Mouse (Mus musculus): ENCODE data around the gene Prr12. TPM values are rescaled to one million over a fixed set of nuclear protein-coding genes. Genes with fewer than 3 reads are reported as not detected.

The Prr12 gene
- polyA plus RNA-seq, 1 experiment from 2014 or later = 13.8 TPM

GRCm38 (mm10) chr7:45000539-45001114 lies 52.1 kb downstream of the Prr12 start:
- H3K27me3 ChIP-seq = no peaks in the 10 kb centered on the region
- peaks cover 63% of the 10 kb centered on the region for H3K36me3 ChIP-seq
- no peak overlapping the region for H3K4me3 ChIP-seq
- no peak overlapping the region for H3K4me2 ChIP-seq
- peaks cover 35% of the 10 kb centered on the region for H3K4me1 ChIP-seq (replicated peaks)
- ATAC-seq (ENCODE audit: low FRiP score) = no peak
- 87% methylated on average over 21 of the region's 21 CpGs for WGBS
- H3K27ac ChIP-seq = no peak overlapping the region
- no peaks in the 10 kb centered on the region for H3K9me3 ChIP-seq
- no peak overlapping the region for H3K9ac ChIP-seq

- H3K27me3 ChIP-seq = no peaks in the 10 kb centered on the region
- no peak for ATAC-seq (ENCODE audit: low FRiP score)
- peaks cover 55% of the 10 kb centered on the region for H3K36me3 ChIP-seq
- H3K27ac ChIP-seq = no peak overlapping the region
- H3K9me3 ChIP-seq = no peaks in the 10 kb centered on the region
- 85% methylated on average over 11 of the region's 11 CpGs for WGBS
- H3K4me1 ChIP-seq (replicated peaks) = peaks cover 35% of the 10 kb centered on the region
- no peak overlapping the region for H3K4me3 ChIP-seq
- H3K9ac ChIP-seq = no peak overlapping the region
- H3K4me2 ChIP-seq = no peak overlapping the region
Measured at GRCm38 (mm10) chr7:44999753-45000152, 52.9 kb downstream of the Prr12 start.

GRCm38 (mm10) chr7:44998501-44998955 lies 54.2 kb downstream of the Prr12 start, which contains the start of gene Bcl2l12:
Bcl2l12 (minus strand) TSS chr7:44998712.
- Histone ChIP-seq H3K9me3 (no peaks in the 10 kb centered on the region), H3K9ac (peak within 1 kb of the TSS; percentile 87), H3K4me1 (replicated peaks) (peaks cover 35% of the 10 kb centered on the region), H3K27me3 (no peaks in the 10 kb centered on the region), H3K4me2 (peak within 1 kb of the TSS; percentile 90), H3K27ac (peak within 1 kb of the TSS; percentile 87), H3K4me3 (peak within 1 kb of the TSS; percentile 63), H3K36me3 (peaks cover 43% of the 10 kb centered on the region)
- ATAC-seq (ENCODE audit: low FRiP score) = no peak
- 3% methylated on average over 18 of the region's 18 CpGs for WGBS

- H3K4me2 ChIP-seq = peak overlapping the region; percentile 90
- H3K4me1 ChIP-seq (replicated peaks) = peaks cover 35% of the 10 kb centered on the region
- H3K27me3 ChIP-seq = no peaks in the 10 kb centered on the region
- H3K4me3 ChIP-seq = peak overlapping the region; percentile 63
- peak overlapping the region; percentile 87 for H3K27ac ChIP-seq
- 3% methylated on average over 15 of the region's 15 CpGs for WGBS
- peak overlapping the region; percentile 87 for H3K9ac ChIP-seq
- ATAC-seq (ENCODE audit: low FRiP score) = no peak; the same call in 1 of the 2 replicates
- no peaks in the 10 kb centered on the region for H3K9me3 ChIP-seq
- peaks cover 41% of the 10 kb centered on the region for H3K36me3 ChIP-seq
Measured at GRCm38 (mm10) chr7:44997940-44998428, 54.7 kb downstream of the Prr12 start.

- Histone ChIP-seq H3K9ac (peak within 1 kb of the TSS; percentile 87), H3K36me3 (peaks cover 38% of the 10 kb centered on the region), H3K9me3 (no peaks in the 10 kb centered on the region), H3K4me1 (replicated peaks) (peaks cover 35% of the 10 kb centered on the region), H3K27ac (peak within 1 kb of the TSS; percentile 87), H3K27me3 (no peaks in the 10 kb centered on the region), H3K4me2 (peak within 1 kb of the TSS; percentile 90), H3K4me3 (peak within 1 kb of the TSS; percentile 63)
- under 1% methylated on average over 43 of the region's 43 CpGs for WGBS
- peak; percentile 88 for ATAC-seq (ENCODE audit: low FRiP score)
Measured at GRCm38 (mm10) chr7:44997231-44997939, 55.3 kb downstream of the Prr12 start, which contains the start of gene Irf3. Irf3 (plus strand) TSS chr7:44997648.

- H3K4me3 ChIP-seq = peak overlapping the region; percentile 63
- peak overlapping the region; percentile 65 for H3K9ac ChIP-seq
- no peak for ATAC-seq (ENCODE audit: low FRiP score)
- no peaks in the 10 kb centered on the region for H3K27me3 ChIP-seq
- H3K4me1 ChIP-seq (replicated peaks) = peaks cover 35% of the 10 kb centered on the region
- H3K27ac ChIP-seq = no peak overlapping the region
- H3K36me3 ChIP-seq = peaks cover 36% of the 10 kb centered on the region
- H3K4me2 ChIP-seq = peak overlapping the region; percentile 90
- no peaks in the 10 kb centered on the region for H3K9me3 ChIP-seq
- WGBS = 16% methylated on average over 10 of the region's 10 CpGs
Measured at GRCm38 (mm10) chr7:44996672-44997071, 56.0 kb downstream of the Prr12 start.

GRCm38 (mm10) chr7:44986879-44987718 lies 65.6 kb downstream of the Prr12 start:
- Histone ChIP-seq H3K9ac (peak overlapping the region; percentile 80), H3K27me3 (no peaks in the 10 kb centered on the region), H3K4me2 (peak overlapping the region; percentile 73), H3K27ac (peak overlapping the region; percentile 93), H3K4me3 (peak overlapping the region; percentile 94), H3K36me3 (peaks cover 18% of the 10 kb centered on the region), H3K9me3 (no peaks in the 10 kb centered on the region), H3K4me1 (replicated peaks) (peaks cover 48% of the 10 kb centered on the region)
- WGBS = under 1% methylated on average over 29 of the region's 29 CpGs
- ATAC-seq (ENCODE audit: low FRiP score) = no peak; the same call in 1 of the 2 replicates

GRCm38 (mm10) chr7:44986192-44986878 lies 66.3 kb downstream of the Prr12 start, which contains the start of gene Prmt1:
Prmt1 (minus strand) TSS chr7:44986568.
- no peaks in the 10 kb centered on the region for H3K27me3 ChIP-seq
- peak within 1 kb of the TSS; percentile 94 for H3K4me3 ChIP-seq
- H3K4me2 ChIP-seq = peak within 1 kb of the TSS; percentile 73
- ATAC-seq (ENCODE audit: low FRiP score) = peak; percentile 97
- H3K36me3 ChIP-seq = peaks cover 20% of the 10 kb centered on the region
- peak within 1 kb of the TSS; percentile 98 for H3K9ac ChIP-seq
- WGBS = under 1% methylated on average over 42 of the region's 42 CpGs
- H3K9me3 ChIP-seq = no peaks in the 10 kb centered on the region
- peak within 1 kb of the TSS; percentile 97 for H3K27ac ChIP-seq
- peaks cover 48% of the 10 kb centered on the region for H3K4me1 ChIP-seq (replicated peaks)

- H3K9ac ChIP-seq = peak overlapping the region; percentile 98
- H3K27ac ChIP-seq = peak overlapping the region; percentile 97
- under 1% methylated on average over 44 of the region's 45 CpGs for WGBS
- H3K9me3 ChIP-seq = no peaks in the 10 kb centered on the region
- peak overlapping the region; percentile 94 for H3K4me3 ChIP-seq
- peaks cover 24% of the 10 kb centered on the region for H3K36me3 ChIP-seq
- H3K4me2 ChIP-seq = peak overlapping the region; percentile 73
- peaks cover 48% of the 10 kb centered on the region for H3K4me1 ChIP-seq (replicated peaks)
- H3K27me3 ChIP-seq = no peaks in the 10 kb centered on the region
- ATAC-seq (ENCODE audit: low FRiP score) = no peak; the same call in 1 of the 2 replicates
Measured at GRCm38 (mm10) chr7:44985595-44986191, 67.0 kb downstream of the Prr12 start.

GRCm38 (mm10) chr7:44984833-44985164 lies 67.9 kb downstream of the Prr12 start:
- peak overlapping the region; percentile 94 for H3K4me3 ChIP-seq
- no peaks in the 10 kb centered on the region for H3K27me3 ChIP-seq
- peaks cover 33% of the 10 kb centered on the region for H3K36me3 ChIP-seq
- 37% methylated on average over 3 of the region's 3 CpGs for WGBS
- peak overlapping the region; percentile 73 for H3K4me2 ChIP-seq
- ATAC-seq (ENCODE audit: low FRiP score) = no peak
- H3K27ac ChIP-seq = peak overlapping the region; percentile 97; the same call in 1 of the 2 replicates
- H3K9ac ChIP-seq = peak overlapping the region; percentile 98
- peaks cover 45% of the 10 kb centered on the region for H3K4me1 ChIP-seq (replicated peaks)
- no peaks in the 10 kb centered on the region for H3K9me3 ChIP-seq

Measured in hindbrain, embryonic 13.5 days (tissue).